Mouse (Mus musculus): Measurements from ENCODE around the gene Rock2.

- TF ChIP-seq POLR2A (IDR thresholded peaks at IDR 0.05; ENCODE audit: insufficient read depth, low read depth, low read length) (no peak), CTCF (IDR thresholded peaks at IDR 0.05) (no peak)
These were observed 17.6 kb upstream of the Rock2 start for GRCm38 (mm10) chr12:16877141-16877540.
